Mouse (Mus musculus): ENCODE results near the gene Urb1. TPM values are rescaled to one million over a fixed set of nuclear protein-coding genes. Genes with fewer than 3 reads are reported as not detected.
A peak's percentile ranks its signal among the peaks of the same experiment; 100 is the strongest.
"Not testable (repeated sequence)": the region's sequence is repeated elsewhere in the genome, so short reads cannot be mapped to it uniquely, and the experiment has no call there.

The Urb1 gene
- total RNA-seq, 4 experiments from 2014 or later: 15.5 to 18.9 (median 16.8) TPM

DNA sequence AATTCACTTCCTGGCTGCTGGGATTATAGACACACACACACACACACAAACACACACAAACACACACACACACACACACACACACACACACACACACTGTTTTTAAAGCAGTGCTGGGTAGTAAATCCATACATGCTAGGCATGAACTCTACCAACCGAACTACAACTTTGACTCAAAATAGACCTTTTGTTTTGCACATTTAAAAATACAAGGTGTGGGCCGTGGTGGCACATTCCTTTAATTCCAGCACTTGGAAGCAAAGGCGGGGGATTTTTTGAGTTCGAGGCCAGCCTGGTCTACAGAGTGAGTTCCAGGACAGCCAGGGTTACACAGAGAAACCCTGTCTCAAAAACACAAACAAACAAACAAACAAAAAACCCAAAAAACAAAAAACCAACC, 13.8 kb upstream of the Urb1 start:
- DNase-seq (ENCODE audit: low spot score in 2 of 2): not testable (repeated sequence)

DNA sequence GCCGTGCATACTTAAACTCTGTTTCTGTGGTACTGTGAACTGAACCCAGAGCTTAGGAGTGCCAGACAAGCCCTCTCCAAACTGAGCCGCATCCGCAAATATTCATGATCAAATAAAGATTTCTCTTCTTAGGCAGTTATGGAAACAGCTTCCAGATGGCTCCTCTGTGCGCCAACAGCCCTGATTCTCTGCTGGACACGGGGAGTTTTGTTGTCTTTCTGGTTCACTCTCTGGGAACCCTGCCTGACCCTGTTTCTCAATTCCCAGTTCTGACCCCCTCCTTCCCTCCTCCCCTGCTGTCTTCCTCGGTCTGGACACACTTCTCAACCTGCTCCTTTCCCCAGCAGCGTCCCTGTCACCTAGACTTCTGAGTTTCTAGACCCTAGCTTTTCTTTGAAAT, 12.8 kb upstream of the Urb1 start:
- DNase-seq (ENCODE audit: low spot score in 2 of 2): no peak

GRCm38 (mm10) chr16:90822284-90822935, 12.2 kb upstream of the Urb1 start:
- no peak for DNase-seq (ENCODE audit: low spot score in 2 of 2)

DNA sequence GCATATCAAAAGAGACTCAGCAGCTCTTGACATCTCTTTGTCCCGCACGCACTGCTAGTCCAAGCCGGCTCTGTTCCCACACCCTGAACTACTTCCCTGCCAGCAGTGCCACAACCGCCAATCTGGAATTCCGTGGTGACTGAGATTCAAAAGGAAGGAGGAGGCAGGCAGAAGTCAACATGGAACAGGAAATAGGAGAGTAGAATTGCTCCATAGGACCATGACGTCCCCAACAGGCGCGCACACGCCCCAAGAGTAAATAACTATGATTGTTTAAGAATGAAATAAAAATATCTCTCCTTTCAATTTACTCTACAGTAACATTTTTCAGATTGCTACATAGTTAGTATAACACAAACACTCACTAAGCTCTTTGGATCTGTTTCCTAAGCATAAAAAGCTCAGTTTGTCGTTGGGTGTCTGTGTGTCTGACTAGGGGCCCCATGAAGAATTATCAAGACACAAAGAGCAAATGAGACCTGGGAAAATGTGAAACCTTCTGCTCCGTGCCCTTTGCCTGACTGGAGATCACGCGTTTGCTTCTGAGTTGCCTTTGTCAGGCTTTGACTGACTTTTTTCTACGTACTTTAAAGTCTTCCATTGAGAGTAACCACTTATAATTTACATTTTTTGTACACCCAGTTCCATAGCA, 11.0 kb upstream of the Urb1 start:
- no peak for DNase-seq (ENCODE audit: low spot score in 2 of 2)

- DNase-seq (ENCODE audit: low spot score in 2 of 2): no peak
Observed at GRCm38 (mm10) chr16:90820326-90820725, 10.1 kb upstream of the Urb1 start.

DNA sequence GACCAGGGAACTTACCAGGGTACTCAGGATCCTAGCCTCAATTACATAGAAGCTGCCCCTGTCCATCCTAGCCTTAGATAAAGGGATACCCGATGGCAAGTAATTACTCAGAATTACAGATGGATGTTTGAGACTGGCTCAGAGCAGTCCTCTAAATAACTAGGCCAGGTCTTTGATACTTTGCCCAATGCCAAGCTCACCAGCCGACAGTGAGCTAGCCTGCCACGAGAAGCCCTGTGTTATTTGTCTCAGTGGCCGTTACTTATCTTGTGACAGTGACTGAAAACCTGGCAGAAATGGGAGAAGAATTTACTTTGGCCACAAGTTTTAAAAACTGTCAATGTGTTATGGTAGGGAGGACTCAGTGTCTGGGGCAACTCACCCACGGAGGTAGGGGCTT, 1.9 kb upstream of the Urb1 start:
- DNase-seq (ENCODE audit: low spot score in 2 of 2): no peak

- DNase-seq (ENCODE audit: low spot score in 2 of 2): no peak
Observed at GRCm38 (mm10) chr16:90810716-90811256, 573 bp upstream of the Urb1 start.

DNA sequence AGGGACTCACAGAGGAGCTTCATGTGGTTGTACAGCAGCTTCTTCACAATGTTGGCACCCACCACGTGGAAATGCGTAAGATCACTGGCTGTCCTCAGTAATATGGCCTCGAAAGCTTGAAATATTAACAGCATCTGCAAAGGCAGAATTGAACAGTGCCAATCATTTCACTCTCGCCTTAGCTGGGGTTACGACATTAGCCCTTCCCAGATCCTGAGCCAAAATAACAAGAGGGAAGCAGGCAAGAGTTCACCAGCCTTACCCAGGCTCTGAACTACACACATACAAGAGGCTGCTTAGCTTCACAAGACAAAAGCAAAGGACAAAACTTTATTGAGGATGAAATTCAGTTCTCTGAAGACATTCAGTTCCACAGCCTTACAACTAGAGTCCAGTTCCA, 5.7 kb downstream of the Urb1 start:
- DNase-seq (ENCODE audit: low spot score in 2 of 2): no peak

GRCm38 (mm10) chr16:90801928-90802327, 8.3 kb downstream of the Urb1 start:
- no peak for DNase-seq (ENCODE audit: low spot score in 2 of 2)

DNA sequence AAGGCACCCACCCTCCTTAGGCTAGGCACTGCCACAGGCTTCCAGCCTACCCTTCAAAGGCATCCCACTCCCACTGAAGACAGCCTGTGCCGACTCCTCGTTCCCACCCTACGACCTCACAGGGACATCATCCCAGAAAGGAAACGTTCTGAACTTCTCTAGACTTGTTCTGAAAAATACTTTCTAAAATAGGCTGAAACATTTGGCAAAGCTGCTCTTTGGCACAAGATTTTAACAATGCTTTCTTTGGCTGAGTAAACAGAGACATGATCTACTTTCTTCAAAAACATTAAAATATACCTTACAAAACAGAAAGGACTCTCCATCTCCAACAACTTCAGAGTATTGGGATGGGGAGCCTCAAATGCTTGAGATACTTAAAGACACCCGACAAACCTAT, 9.0 kb downstream of the Urb1 start:
- DNase-seq (ENCODE audit: low spot score in 2 of 2): no peak

- DNase-seq (ENCODE audit: low spot score in 2 of 2): no peak
Observed at GRCm38 (mm10) chr16:90799840-90800239, 10.4 kb downstream of the Urb1 start.

- no peak for DNase-seq (ENCODE audit: low spot score in 2 of 2)
Observed at GRCm38 (mm10) chr16:90798848-90799247, 11.4 kb downstream of the Urb1 start.

GRCm38 (mm10) chr16:90798446-90798845, 11.8 kb downstream of the Urb1 start:
- no peak for DNase-seq (ENCODE audit: low spot score in 2 of 2)

DNA sequence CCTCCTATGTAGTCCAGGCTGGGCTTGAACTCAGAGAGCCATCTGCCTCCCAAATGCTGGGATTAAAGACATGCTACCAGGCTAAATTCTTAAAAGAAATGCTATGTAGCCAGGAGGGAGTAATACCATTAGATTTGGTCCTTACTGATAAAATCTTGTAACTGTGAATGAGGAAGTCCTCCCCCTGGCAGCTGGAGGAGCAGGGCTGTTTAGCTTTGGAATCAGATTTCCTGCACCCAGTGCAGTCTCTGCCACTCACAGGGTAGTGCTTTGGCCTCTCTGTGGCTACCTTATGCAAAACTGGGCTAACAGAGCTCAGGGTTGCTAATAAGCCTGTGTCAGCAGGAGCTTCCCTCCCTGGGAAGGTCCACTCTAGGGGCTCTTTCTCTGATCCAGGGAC, 15.5 kb downstream of the Urb1 start:
- DNase-seq (ENCODE audit: low spot score in 2 of 2): no peak

GRCm38 (mm10) chr16:90792500-90792899, 17.7 kb downstream of the Urb1 start:
- DNase-seq (ENCODE audit: low spot score in 2 of 2): no peak

DNA sequence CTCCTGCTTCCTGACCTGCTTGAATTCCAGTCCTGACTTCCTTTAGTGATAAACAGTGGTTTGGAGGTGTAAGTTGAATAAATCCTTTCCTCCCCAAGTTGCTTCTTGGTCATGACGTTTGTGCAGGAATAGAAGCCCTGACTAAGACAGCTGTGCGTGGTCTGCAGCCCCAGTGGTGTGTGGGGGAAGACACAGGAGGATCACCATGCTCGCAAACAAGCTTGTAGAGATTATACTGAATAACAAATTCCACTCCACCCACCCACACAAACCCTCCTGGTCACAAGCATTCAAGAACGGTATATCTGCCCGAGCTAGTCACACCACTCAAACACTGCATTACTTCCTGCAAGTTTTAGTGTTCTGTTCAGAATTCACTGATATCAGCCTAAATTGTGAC, 18.1 kb downstream of the Urb1 start:
- peak in 1 of 2 experiments; percentile 52 for DNase-seq (ENCODE audit: low spot score in 2 of 2)

DNA sequence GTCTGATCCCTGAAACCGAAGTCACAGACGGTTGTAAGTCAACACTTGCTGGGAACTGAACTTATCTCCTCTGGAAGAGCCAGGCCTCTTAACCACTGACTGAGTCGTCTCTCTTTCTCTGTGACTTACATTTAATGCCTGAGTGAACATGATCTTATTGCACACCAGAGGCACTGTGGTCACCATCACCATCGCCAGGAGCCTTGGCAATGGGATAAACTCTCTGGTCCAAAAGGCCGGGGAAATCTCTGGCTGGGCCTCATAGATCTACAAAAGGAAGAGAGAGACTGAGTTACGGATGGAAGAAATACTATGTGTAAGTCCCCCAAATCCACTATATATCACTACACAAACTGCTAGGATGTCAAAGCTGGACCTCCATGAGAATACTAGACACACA, 19.3 kb downstream of the Urb1 start:
- DNase-seq (ENCODE audit: low spot score in 2 of 2): no peak

- no peak for DNase-seq (ENCODE audit: low spot score in 2 of 2)
Observed at GRCm38 (mm10) chr16:90788580-90788979, 21.6 kb downstream of the Urb1 start.

GRCm38 (mm10) chr16:90785257-90785656, 25.0 kb downstream of the Urb1 start:
- no peak for DNase-seq (ENCODE audit: low spot score in 2 of 2)

DNA sequence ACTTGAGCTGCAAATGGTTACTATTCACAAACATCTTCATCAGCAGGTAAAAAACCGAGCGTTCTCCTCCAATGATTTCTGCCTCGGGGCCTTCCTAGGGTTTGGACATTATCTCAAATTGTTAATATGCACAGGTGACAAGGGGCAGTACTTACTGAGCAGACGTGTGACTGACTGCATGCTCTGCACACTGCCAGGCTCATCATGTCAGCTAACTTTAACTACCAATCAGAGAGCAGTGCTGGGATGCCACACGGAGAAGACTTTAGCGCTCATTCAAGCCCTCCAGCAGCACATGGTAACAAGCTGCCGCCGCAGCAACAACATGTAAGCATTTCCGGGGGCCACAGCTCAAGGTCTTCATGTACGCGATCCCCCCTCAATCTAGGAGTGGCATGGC, 26.9 kb downstream of the Urb1 start:
- no peak for DNase-seq (ENCODE audit: low spot score in 2 of 2)

GRCm38 (mm10) chr16:90779783-90780182, 30.4 kb downstream of the Urb1 start:
- no peak for DNase-seq (ENCODE audit: low spot score in 2 of 2)

DNA sequence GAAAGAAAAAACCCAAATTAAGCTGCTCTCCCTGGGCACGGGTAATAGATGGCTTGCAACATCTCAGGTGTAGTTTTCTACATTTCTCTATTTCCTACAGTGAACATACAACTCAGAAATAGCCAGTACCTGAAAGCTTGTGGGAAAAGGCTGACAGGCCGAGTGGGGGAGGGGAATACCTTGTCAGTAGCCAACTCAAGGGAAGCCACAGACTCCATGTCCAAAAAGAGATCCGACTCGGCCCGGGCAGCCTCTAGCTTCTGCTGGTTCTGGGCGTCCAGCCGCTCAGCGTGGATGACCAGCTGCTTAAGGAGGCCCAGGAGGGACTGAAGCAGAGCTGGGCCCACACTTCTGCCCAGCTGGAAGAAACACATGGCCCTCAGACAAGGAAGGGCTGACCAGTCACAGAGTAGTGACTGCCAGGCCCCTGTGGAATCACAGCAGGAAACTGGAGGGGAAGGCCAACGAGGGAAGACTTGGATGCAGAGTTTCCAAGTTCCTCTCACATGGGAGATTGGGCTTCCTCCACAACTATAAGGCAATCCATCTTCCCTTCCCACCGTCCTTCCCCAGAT, 34.2 kb downstream of the Urb1 start:
- DNase-seq (ENCODE audit: low spot score in 2 of 2): no peak

DNA sequence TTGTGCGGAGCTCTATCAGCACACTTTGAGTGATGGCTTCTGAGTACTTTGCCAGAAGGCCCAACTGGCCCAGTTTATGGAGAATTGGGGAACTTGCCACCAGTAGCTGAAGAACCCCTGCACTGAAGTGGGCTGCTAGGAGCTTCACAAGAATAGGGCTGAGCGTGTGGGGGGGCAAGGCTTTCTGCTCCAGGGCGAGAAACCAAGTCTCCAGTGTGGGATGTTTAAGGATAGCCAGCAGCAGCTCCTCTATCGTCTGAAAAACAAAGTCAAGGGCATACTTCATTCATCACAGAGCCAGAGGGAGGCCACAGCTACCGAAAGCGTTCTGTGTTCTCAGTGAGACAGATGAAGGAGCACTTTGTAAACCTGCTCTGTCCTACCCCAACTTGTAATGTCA, 35.6 kb downstream of the Urb1 start:
- no peak for DNase-seq (ENCODE audit: low spot score in 2 of 2)

All from left cerebral cortex, adult 8-10 months (tissue).